Mouse (Mus musculus) heart, postnatal 0 days (tissue): ENCODE results near the gene Phospho1.

Source experiments
- CTCF ChIP-seq: IDR thresholded peaks from 2 replicates; pipeline ENCODE4 v1.5.1; 2016; ENCODE audit warnings: antibody characterized with exemption, control low read depth, low read depth
- EP300 ChIP-seq: IDR thresholded peaks from 2 replicates; pipeline ENCODE4 v1.6.1; 2016; ENCODE audit warnings: antibody characterized with exemption, low read depth

DNA sequence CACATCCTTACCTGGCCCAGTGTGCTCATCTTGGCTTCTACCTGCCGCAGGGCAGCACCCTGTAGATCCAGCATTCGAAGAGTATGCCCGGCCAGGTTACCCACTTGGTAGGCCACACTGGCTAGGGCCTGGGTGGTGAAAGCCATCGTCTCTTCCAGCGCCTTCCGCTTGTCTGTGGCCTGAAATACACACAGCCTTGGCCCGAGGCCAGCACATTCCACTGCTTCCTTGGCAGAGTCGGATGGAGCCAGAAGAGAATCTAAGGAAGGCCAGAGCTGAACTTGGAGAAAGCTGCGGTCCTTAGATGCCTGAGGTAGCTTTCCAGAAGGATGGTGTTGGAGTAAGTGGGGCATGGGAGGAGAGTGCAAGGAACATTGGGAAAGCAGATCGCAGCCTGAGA is 12.8 kb downstream of the Phospho1 start, which contains the start of gene Gngt2:
- TF ChIP-seq CTCF: no peak
- no peak for TF ChIP-seq EP300
